Mouse (Mus musculus): ENCODE results near the gene Dbh. TPM values are rescaled to one million over a fixed set of nuclear protein-coding genes. Genes with fewer than 3 reads are reported as not detected.

Gene Dbh
- total and polyA plus RNA-seq, 3 experiments = not detected

- Histone ChIP-seq H3K27ac (ENCODE audit: control insufficient read depth, low read depth, low read length) (no peak overlapping the region), H3K9ac (ENCODE audit: control insufficient read depth, low read depth, low read length, poor library complexity, severe bottlenecking) (no peak overlapping the region), H3K36me3 (ENCODE audit: control insufficient read depth in 1 of 2, insufficient read depth in 2 of 2, low read length in 2 of 2) (no peaks in the 10 kb centered on the region), H3K9me3 (replicated peaks; ENCODE audit: insufficient read depth, low read length) (no peaks in the 10 kb centered on the region), H3K27me3 (ENCODE audit: control insufficient read depth in 1 of 2, insufficient read depth in 2 of 2, low read length in 2 of 2) (peaks cover 3 to 15% of the 10 kb centered on the region in 2 experiments), H3K79me2 (ENCODE audit: control insufficient read depth, insufficient read depth, low read length, poor library complexity) (no peaks in the 10 kb centered on the region), H3K4me1 (ENCODE audit: control insufficient read depth in 1 of 2, insufficient read depth in 2 of 2, low read length in 2 of 2) (no peaks in the 10 kb centered on the region), H3K4me3 (ENCODE audit: control insufficient read depth in 1 of 2, insufficient read depth in 1 of 2, low read depth in 2 of 2, low read length in 2 of 2) (no peak overlapping the region)
- DNase-seq (ENCODE audit: low read depth, low spot score) = no peak
- TF ChIP-seq RAD21 (IDR thresholded peaks at IDR 0.05; ENCODE audit: low read depth, low read length) (no peak), POLR2AphosphoS5 (IDR thresholded peaks at IDR 0.05; ENCODE audit: borderline replicate concordance, low read depth, low read length) (no peak), USF1 (IDR thresholded peaks at IDR 0.05; ENCODE audit: low read depth, low read length) (no peak), E2F4 (IDR thresholded peaks at IDR 0.05; ENCODE audit: borderline replicate concordance, low read depth, low read length) (no peak), POLR2AphosphoS2 (IDR thresholded peaks at IDR 0.05; ENCODE audit: low read length) (no peak), EP300 (IDR thresholded peaks at IDR 0.05; ENCODE audit: low read depth in 1 of 2, low read length in 2 of 2) (no peak), NELFE (IDR thresholded peaks at IDR 0.05; ENCODE audit: low read depth, low read length) (no peak), TAL1 (IDR thresholded peaks at IDR 0.05; ENCODE audit: low read length) (no peak), TCF12 (IDR thresholded peaks at IDR 0.05; ENCODE audit: low read depth, low read length) (no peak), RCOR1 (IDR thresholded peaks at IDR 0.05; ENCODE audit: low read depth, low read length) (no peak), MYC (IDR thresholded peaks at IDR 0.05; ENCODE audit: low read depth, low read length) (no peak), GATA1 (IDR thresholded peaks at IDR 0.05; ENCODE audit: low read depth, low read length) (no peak), NRF1 (IDR thresholded peaks at IDR 0.05; ENCODE audit: insufficient read depth, low read depth, low read length, poor library complexity, severe bottlenecking) (no peak), GABPA (IDR thresholded peaks at IDR 0.05; ENCODE audit: low read depth, low read length) (no peak)
These were observed 18.7 kb downstream of the Dbh start for GRCm38 (mm10) chr2:27183734-27184133.

GRCm38 (mm10) chr2:27187531-27187930 lies 22.5 kb downstream of the Dbh start:
- Histone ChIP-seq H3K4me3 (ENCODE audit: control insufficient read depth in 1 of 2, insufficient read depth in 1 of 2, low read depth in 2 of 2, low read length in 2 of 2) (no peak overlapping the region), H3K27me3 (ENCODE audit: control insufficient read depth in 1 of 2, insufficient read depth in 2 of 2, low read length in 2 of 2) (peaks cover 5 to 18% of the 10 kb centered on the region in 2 experiments)
- DNase-seq (ENCODE audit: low read depth, low spot score) = no peak

More at GRCm38 (mm10) chr2:27187531-27187930, 22.5 kb downstream of the Dbh start:
- Histone ChIP-seq H3K4me1 (ENCODE audit: control insufficient read depth in 1 of 2, insufficient read depth in 2 of 2, low read length in 2 of 2) (no peaks in the 10 kb centered on the region), H3K9ac (ENCODE audit: control insufficient read depth, low read depth, low read length, poor library complexity, severe bottlenecking) (no peak overlapping the region), H3K79me2 (ENCODE audit: control insufficient read depth, insufficient read depth, low read length, poor library complexity) (no peaks in the 10 kb centered on the region), H3K9me3 (replicated peaks; ENCODE audit: insufficient read depth, low read length) (no peaks in the 10 kb centered on the region), H3K27ac (ENCODE audit: control insufficient read depth, low read depth, low read length) (no peak overlapping the region), H3K36me3 (ENCODE audit: control insufficient read depth in 1 of 2, insufficient read depth in 2 of 2, low read length in 2 of 2) (no peaks in the 10 kb centered on the region)
- no peak for TF ChIP-seq TCF12 (IDR thresholded peaks at IDR 0.05; ENCODE audit: low read depth, low read length)
- no peak for TF ChIP-seq MYB (IDR thresholded peaks at IDR 0.05; ENCODE audit: low read depth, low read length)
- no peak for TF ChIP-seq CHD2 (IDR thresholded peaks at IDR 0.05; ENCODE audit: low read length)
- no peak for TF ChIP-seq MXI1 (IDR thresholded peaks at IDR 0.05; ENCODE audit: low read depth, low read length)
- no peak for TF ChIP-seq MAX (IDR thresholded peaks at IDR 0.05; ENCODE audit: low read length)
- TF ChIP-seq BHLHE40 (IDR thresholded peaks at IDR 0.05; ENCODE audit: borderline replicate concordance, low read depth, low read length) = no peak
- TF ChIP-seq TBP (IDR thresholded peaks at IDR 0.05; ENCODE audit: low read depth, low read length) = no peak

All from MEL (cell line).